Mouse (Mus musculus) hindlimb bud, embryonic 11.5 days (tissue): ENCODE results near the gene Nynrin.
A peak's percentile ranks its signal among the peaks of the same experiment; 100 is the strongest.

ENCODE experiments used
- DNase-seq: peaks from one replicate; pipeline ENCODE4 v3.0.0-alpha.2; 2012; ENCODE audit warnings: low read depth, low spot score; ENCODE audit errors: extremely low spot score

The Nynrin gene

DNA sequence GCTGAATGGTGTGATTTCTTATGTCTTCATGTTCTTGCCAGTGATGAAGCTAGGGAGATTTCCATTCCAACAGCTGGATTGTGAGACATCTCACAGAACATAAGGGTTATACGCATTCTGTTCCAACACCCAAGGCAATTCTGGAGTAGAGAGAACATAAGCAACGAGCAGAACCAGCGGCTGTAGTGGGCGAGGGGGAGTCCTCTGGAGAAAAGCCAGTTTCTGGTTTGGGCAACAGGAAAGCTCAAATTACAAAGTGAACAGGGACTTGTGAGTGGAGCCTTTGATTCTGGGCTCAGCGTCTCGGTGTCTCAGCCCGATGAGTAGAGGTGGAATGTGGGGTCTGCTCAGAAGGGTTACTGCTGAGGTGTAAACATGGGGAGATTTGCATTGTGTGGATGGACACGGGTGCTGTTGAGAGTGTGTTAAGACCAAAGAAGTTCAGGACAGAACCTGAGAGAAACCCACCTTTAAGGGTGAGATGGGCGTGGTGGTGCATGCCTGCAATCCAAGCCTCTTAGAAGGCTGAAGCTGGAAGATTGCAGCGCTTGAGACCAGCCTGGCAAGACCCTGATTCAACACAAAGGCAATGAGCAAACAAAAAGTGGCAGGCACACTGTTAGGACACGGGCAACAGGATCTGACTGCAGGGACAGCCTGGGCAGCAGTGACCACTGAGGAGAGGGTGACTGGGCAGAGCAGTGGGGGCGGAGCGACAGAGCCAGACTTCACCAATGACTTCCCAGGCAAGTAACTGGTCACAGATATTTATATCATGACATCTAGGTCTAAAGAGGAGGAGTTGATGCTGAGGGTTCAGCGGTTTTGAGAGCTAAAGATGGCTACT lies 23.9 kb downstream of the Nynrin start:
- no peak for DNase-seq

DNA sequence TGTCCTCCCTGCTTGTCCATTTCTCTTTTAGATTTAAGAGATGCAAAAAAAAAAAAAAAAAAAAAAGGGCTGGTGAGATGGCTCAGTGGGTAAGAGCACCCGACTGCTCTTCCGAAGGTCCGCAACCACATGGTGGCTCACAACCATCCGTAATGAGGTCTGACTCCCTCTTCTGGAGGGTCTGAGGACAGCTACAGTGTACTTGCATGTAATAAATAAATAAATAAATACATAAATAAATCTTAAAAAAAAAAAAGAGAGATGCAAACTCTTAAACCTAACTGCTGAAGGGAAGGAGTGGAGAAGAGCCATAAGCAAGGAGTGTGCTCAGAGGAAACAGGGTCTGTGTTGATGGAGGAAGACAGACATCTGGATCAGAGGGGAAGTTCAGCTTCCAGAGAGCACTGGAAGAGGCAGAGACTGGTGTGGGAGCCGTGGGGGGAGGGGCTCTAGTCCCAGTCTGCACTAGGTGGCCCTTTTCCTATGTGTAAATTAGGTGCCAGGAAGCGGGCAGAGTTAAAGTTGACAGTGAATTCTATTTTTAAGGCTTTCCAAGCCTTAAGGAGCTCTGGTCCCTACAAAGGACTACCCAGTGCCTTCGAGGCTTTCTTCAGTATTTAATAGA lies 24.6 kb downstream of the Nynrin start:
- no peak for DNase-seq

DNA sequence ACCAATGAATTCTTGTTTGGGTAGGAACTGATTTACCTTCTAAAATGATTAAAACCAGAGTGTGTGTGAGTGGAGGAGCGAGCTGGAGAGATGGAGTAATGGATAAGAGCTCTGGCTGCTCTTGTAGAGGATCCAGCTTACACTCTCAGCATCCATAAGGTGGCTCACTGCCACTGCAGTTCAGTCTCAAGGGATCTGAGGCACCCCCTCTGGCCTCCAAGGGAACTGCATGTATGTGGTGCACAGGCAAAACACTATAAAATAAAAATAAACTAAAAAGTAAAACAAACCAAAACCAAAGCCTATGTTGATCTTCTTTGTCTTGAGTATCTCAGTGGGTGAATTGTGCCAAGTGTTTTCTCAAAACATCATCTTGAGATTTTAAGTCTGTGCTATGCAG lies 25.8 kb downstream of the Nynrin start:
- DNase-seq = no peak

DNA sequence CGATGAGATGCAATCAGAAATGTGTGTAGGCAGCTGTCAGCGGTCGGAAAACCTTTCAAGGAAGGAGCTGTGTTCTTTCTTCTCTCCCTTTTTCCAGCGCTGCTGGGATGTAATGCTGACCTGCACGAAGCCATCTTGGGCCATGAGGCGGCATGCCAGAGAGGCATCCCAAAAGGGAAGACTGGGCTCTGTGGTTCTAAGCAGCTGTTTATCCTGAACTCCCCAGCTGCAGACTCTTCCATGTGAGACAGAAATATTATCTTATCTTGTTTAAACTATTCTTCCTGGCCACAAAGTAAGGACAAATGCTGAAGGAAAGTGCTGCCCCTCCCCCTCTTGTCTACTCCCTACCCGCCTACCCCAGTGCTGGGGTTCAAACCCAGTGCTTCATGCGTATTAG lies 27.2 kb downstream of the Nynrin start:
- no peak for DNase-seq

DNA sequence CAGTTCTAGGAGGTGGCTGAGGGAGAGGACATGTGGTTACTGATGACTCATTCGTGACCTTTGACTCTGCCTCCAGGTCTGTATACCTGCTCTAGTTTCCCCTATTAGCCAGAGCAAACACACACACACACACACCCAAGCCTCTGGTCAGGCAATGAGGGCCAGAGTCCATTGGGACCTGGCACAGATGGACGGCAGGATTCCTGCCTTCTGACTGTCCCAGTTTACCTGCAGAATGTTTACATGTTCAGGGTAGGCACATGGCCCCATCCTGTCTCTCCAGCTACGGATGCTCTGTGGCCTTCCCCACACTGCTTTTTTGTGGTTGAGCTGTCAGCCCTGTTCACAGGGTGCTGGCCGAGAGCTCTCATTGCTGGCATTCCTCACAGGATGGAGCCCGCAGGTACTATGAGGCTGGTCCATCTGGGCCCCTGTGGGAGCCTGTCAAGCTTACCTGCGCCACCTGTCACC lies 28.4 kb downstream of the Nynrin start:
- DNase-seq = no peak

DNA sequence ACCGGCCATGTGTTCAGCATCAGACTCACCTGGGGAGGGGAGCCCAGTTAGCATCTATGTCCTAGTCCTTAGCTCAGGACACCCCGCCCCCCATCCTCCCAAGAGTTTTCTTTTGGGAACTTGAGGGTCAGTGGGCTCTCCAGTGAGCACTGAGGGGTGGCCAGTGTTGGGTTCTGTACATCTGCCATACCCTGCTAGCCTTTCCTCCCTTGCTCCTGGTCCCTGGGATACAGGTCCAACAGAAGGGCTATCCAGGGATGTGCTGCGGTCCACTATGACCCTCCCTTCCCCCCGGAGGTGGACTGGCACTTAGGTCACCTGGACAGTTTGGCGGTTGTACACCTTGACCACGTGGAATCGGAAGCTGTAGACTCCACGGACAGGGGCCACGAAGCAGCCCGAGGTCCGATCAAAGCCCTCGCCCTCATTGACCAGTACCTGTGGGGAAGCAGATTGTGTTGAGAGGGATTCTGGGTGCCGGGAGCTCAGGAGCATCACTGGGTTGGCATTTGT lies 29.4 kb downstream of the Nynrin start:
- DNase-seq = no peak

DNA sequence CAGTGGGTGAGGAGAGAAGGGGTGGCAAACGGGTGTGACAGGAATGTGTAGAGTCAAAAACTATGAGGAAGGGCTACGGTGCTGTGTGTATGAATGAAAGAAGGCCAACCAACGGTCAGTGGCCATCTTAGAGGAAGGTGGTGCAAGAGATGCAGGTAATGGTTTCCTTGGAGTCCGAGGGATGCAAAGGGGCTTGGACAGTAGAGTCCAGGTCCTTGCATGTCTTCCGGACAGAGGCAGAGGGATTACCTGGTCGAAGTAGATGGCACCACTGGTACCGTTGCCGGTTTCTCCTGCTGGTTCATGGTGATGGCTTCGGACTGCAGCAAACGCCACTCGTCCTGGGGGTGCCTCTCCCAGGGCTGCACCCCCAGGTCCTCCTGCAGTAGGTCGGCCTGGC lies 29.9 kb downstream of the Nynrin start:
- no peak for DNase-seq

DNA sequence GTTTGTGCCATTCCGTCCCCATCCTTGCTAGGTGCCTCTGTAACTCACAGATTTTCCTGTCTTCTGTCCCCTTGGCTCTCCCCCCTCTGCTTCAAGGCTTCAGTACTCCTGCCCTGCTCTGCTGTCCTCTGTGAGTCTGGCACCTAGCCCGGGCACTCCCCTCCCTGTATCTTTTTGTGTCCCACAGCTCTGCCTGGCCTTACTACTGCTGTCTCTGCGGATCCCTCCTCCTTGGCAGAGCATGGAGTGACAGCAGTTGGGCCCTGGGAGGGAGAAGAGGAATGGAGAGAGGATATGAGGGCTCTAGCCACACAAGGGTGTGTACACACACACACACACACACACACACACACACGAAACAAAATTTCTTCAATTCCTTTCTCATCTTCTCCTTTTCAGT lies 30.4 kb downstream of the Nynrin start, which contains the start of gene Cbln3:
Cbln3 (minus strand) TSS at position 227 of the 400 bp plus-strand sequence.
- DNase-seq = no peak

DNA sequence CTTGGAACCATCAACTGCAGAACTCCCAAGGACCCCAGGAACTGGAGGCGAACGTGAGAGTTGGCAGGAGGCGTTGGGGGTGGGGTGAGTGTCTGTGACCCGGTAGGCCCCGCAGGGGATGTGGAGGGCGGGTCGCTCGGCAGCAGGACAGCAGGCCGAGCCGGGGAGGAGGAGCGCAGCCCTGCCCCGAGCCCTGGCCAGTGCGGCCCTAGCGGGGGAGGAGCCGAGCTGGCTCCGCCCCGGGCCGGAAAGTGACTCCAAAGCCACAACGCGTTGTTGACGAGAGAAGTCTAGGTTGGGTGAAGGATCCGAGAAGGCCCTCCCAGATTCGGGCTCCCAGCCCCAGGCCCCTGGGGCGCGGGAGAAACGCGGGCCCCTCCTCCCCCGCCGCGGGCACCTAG lies 30.9 kb downstream of the Nynrin start, which contains the start of gene Khnyn:
Khnyn (plus strand) TSS at position 235 of the 401 bp plus-strand sequence.
- no peak for DNase-seq

DNA sequence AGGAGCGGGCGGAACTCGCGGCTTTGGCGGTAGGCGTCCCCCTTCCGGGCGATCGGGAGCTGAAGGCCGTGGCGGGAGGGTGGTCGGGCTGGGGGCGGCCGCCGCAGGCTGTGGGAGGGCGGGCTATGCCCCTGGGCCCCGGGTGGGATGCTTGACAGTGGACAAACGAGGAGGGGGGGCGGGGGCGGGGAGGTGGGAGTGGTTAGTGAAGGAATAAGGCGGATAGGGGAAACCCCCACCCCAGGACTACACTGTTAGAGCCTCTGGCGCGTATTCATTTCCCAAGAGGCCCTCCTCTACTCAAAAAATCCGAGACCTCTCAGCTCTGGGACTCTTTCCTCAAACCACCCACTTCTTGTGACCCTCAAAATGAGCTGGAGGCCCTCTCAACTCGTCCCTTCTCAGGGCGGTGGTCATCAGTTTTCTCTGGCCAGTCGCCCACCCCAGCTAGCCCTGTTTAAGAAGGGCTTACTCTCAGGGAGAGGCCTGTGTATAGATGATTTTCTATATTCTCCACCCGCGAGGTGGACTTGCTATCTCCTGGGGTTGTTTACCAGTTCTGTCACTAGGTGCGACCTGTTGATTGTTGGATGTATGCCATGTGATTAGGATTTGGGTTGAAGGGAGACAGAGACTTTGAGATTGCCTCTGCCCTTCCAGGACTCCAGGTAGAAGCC lies 31.4 kb downstream of the Nynrin start:
- no peak for DNase-seq

DNA sequence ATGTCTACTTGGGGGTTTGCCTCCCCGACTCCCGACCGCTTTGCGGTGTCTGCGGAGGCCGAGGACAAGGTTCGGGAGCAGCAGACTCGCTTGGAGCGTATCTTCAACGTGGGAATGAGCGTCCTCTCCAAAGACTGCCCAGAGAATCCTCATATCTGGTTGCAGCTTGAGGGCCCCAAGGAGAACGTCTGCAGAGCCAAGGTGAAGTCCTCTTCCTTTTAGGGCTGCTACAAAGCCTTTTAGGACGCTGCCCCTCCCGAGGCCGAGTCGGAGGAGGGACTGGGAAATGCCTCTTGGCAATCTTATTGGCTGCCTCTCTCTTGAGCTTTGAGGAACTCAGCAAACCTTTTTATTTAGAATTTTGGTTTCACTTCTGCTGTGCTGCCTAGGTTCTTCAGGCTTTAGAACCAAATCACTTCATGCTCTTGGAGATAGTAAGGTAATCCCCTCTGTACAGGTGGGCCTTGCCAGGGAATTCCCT lies 32.0 kb downstream of the Nynrin start:
- no peak for DNase-seq

DNA sequence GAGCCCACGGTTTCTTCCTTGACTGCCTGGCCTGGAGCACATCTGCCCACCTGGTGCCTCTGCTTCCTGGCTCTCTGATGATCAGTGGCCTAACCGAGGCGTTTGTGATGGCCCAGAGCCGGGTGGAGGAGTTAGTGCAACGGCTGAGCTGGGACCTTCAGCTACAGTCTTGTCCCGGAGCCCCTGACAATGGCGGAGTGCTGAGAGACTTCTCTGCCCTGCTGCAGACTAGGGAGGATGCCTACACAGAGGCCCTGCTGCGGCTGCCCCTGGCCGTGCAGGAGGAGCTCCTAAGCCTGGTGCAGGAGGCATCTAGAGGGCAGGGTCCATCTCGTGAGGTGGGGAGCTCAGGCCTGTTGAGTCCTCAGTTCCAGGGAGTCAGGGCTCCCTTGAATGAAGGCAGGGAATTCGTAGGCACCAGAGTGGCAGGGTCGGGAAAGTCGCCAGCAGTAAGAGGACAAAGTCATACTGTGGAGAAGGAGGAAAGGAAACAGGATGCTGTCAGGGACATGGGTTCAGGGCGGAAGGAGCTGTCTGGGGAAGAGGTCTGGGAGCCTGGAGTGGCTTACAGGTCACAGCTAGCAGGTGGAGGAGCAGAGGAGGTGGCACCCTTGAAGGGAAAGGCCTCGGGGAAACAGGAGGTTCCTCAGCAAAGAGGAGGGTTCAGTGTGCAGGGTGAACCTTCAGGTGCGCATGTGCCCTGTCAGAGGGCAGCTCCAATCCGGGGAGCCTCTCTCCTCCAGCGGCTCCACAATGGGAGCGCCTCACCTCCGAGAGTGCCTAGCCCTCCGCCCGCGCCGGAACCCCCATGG lies 33.0 kb downstream of the Nynrin start:
- no peak for DNase-seq

DNA sequence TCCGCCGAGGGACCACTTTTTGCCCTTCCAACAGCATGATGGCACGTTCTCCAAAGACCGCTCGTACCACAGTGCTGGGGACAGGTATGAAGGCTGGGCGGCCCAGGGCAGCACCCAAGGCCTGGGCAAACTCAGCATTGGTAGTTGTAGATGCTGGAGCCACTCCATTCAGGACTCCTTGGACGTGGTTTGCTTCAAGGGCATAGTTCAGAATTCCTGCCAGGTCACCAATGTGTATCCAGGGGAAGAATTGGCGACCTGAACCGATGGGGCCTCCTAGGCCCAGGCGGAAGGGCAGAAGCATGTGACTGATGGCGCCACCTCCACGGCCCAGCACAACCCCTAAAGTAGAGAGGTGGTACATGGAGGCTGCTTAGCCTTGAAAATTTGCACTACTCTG lies 43.9 kb downstream of the Nynrin start:
- no peak for DNase-seq

DNA sequence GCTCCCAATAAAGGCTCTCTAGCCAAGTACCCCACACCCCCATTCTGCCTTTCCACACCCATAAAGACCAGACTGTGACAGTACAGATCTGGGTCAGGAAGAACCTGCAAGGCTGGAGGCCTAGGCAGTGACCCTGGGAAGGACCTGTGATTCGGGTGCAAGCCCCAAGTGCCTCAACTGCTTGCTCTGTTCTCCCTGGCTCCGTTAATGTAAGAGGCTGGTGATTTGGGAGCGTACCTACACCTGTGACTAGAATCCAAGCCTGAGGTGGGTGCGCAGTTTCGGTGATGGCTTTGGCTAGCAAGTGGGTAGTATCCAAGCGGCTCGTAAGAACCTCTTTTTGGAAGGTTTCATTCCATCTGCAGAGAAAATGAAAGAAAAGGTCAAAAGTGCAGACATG lies 45.1 kb downstream of the Nynrin start:
- DNase-seq = no peak

DNA sequence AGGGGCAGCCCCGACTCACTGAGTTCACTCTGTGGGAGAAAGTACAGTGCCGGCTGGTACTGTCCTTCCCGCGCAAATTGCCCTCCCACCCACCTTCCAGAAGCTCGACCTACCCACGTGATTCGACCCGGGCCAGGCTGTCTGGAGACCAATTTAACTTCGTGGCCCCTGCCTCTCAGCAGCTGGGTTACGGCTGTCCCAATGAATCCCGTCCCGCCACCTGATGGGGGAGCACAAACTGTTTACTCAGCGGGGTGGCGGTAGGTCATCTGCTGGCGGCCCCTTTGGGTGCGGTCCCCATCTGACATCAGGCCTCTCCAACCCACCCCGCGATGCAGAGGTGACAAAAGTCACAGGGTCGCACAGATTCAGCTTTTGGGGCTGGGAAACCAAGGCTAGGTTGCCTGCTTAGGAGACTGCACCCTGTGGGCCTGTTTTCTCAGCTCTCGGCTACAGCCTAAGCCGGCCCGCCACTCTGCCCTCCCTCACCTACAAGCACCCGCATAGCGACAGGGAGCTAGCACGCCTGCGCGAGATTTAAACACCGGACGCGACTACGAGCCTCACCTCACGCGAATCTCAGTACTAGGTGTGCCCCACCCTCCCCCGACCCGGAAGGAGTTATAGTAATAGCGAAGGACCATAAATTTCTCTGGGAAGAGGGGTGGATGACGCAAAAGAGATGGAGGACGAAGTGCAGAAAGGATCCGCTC lies 46.0 kb downstream of the Nynrin start, which contains the start of gene Sdr39u1:
Sdr39u1 (minus strand) TSS at position 593 of the 713 bp plus-strand sequence.
- no peak for DNase-seq

DNA sequence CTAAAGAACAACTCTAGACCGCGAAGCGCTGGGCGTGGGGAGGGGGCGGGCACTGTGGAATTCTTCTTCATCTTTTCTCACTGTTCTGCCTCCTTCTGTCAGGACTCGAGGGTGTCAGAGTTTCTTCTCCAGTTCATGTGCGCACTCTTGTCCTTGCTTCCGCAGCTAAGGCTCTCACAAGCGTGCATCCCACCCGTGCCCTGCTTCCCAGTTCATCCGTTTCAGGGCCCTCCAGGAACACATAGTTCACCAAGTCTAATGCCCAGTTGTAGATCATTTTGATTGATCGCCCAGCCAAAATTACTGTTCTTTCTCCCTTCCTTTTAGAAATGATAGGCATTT lies 46.6 kb downstream of the Nynrin start:
- DNase-seq = no peak

DNA sequence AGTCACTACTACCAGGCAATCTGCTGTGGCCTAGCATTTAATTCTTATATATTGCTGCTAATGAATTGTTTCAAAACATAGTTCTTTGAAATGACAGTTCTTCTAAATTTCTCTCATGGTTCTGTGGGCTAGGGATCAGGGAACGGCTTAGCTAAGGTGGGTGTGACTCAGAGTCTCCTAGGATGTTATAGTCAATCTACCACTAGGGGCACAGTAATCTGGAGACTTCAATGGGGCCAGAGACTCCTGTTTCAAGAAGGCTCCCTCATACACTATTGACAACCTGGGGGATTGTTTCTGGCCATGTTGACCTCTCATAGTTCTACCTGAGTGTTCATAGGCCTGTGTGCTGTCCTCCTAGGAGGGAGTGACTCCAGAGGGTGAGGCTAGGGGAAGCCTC lies 51.7 kb downstream of the Nynrin start:
- no peak for DNase-seq

DNA sequence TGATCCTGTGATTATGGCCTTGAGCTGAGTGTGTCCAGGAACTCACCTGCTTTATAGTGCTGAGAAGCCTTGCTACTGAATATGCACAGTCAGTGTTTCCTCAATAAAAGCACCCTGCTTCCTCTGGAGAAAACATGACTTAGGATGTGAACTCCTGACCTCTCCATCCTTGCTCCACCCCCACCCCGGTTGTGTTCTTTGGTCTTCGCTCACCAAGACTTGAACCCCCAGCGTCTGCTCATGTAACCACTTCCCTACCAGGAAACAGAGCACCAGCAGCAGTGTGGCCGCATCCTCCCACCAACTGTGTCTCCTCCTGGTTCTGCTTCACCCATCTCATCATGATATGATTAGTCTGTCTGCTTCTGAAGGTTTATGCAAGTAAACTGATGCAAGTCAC lies 59.6 kb downstream of the Nynrin start:
- no peak for DNase-seq

DNA sequence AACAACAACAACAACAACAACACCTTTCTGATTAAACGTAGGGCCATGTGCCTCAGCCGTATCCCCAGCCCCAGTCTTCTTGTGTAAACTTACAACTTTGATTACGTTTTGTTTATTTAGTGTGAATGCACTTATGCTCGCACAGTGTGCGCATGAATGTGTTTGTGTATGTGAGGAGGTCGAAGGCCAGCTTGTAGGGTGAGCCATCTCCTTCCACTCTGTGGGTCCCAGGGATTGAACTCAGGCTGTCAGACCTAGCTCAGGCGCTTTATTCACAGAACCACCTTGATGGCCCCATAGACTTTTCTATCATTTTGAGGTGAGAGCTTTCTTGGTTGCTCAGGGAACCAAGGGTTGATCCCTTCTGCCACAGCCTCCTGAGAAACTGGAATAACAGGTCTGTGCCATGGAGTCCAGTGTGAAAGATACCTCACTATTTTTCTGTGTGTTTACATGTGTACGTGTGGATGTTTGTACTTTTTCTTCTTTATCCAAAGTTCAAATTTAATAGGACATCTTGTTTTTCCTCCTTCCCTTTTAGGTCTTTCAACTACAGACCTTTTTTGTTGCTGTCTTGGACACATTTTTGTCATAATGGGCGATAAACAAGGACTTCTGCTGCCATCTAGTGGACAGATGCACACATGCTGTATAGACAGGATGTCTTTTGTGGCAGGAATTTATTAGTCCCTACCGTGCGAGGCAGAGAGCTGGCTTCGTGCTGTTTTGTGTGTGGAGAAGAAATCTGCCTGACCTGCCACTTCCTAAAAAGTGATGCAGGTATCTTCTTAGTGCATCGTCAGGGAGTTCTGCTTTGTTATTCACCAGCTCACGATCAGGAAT lies 64.7 kb downstream of the Nynrin start:
- peak; percentile 99 for DNase-seq
